In genomic region chr6:50983511-50984099, GRCm38 (mm10) we compare ENCODE assay signal across 14 mouse cellular contexts.
DNase-seq lines count a peak whose midpoint lies in the region; ATAC-seq and TF ChIP-seq lines count a peak whose summit lies in the region.
"Had no signal": no experiment of that assay in that cellular context is flagged by ENCODE, and none has a peak within 500 bp of the region (broad histone marks: within the 10 kb centered on the region; RNA-seq: fewer than 3 reads in every experiment).

No protein-coding gene starts in this region.

- H3K9me3 ChIP-seq in heart, embryonic 15.5 days (replicated peaks), result no peaks in the 10 kb centered on the region
- no peaks in the 10 kb centered on the region for H3K9me3 ChIP-seq in heart, embryonic 11.5 days (replicated peaks; ENCODE audit: control insufficient read depth, low read length)
- no peaks in the 10 kb centered on the region for H3K9me3 ChIP-seq in midbrain, embryonic 11.5 days (ENCODE audit: control insufficient read depth, low read length)
- no peaks in the 10 kb centered on the region for H3K9me3 ChIP-seq in midbrain, postnatal 0 days (ENCODE audit: low read length)
- no peaks in the 10 kb centered on the region for H3K9me3 ChIP-seq in stomach, embryonic 15.5 days
- H3K9me3 ChIP-seq: G1E had no signal

- no peaks in the 10 kb centered on the region for H3K27me3 ChIP-seq in heart, embryonic 15.5 days
- H3K27me3 ChIP-seq in heart, embryonic 11.5 days (ENCODE audit: control insufficient read depth, insufficient read depth, low read length), result no peaks in the 10 kb centered on the region
- H3K27me3 ChIP-seq in midbrain, embryonic 11.5 days (ENCODE audit: control insufficient read depth, insufficient read depth, low read length), result no peaks in the 10 kb centered on the region; the same call in 1 of the 2 replicates
- H3K27me3 ChIP-seq in midbrain, postnatal 0 days (ENCODE audit: insufficient read depth, low read length), result no peaks in the 10 kb centered on the region
- no peaks in the 10 kb centered on the region for H3K27me3 ChIP-seq in stomach, embryonic 15.5 days (replicated peaks)

- no peak overlapping the region for H3K4me3 ChIP-seq in heart, embryonic 15.5 days
- no peak overlapping the region for H3K4me3 ChIP-seq in heart, embryonic 11.5 days (ENCODE audit: low read depth, low read length)
- H3K4me3 ChIP-seq in midbrain, embryonic 11.5 days (ENCODE audit: low read depth, low read length), result no peak overlapping the region
- no peak overlapping the region for H3K4me3 ChIP-seq in midbrain, postnatal 0 days (ENCODE audit: low read depth, low read length)
- H3K4me3 ChIP-seq in embryonic fibroblast, embryonic 13.5 days (ENCODE audit: insufficient read depth, low read length), result no peak overlapping the region
- H3K4me3 ChIP-seq in stomach, embryonic 15.5 days (replicated peaks), result no peak overlapping the region

- TF ChIP-seq CTCF in midbrain, postnatal 0 days (IDR thresholded peaks at IDR 0.05), result no peak
- no peak for TF ChIP-seq CTCF in embryonic fibroblast, embryonic 13.5 days (IDR thresholded peaks at IDR 0.05; ENCODE audit: borderline replicate concordance, insufficient read depth, low read length)

- ATAC-seq in heart, embryonic 15.5 days (replicated peaks; ENCODE audit: insufficient number of reproducible peaks, insufficient read depth, low FRiP score, low read depth), result no peak
- no peak for ATAC-seq in heart, embryonic 11.5 days (replicated peaks; ENCODE audit: insufficient number of reproducible peaks, low FRiP score, low TSS enrichment)
- no peak for ATAC-seq in midbrain, embryonic 11.5 days (ENCODE audit: low FRiP score)
- ATAC-seq in midbrain, postnatal 0 days (ENCODE audit: low FRiP score), result no peak
- ATAC-seq in stomach, embryonic 15.5 days (ENCODE audit: insufficient read depth, low FRiP score, low read depth), result no peak
- ATAC-seq in granulocyte monocyte progenitor cell, adult 5-6 weeks (replicated peaks; ENCODE audit: poor library complexity, severe bottlenecking), result no peak

- DNase-seq in midbrain, embryonic 11.5 days (ENCODE audit: low spot score, missing footprints), result peak; percentile 87
- DNase-seq in midbrain, postnatal 0 days (ENCODE audit: low spot score), result no peak
- DNase-seq in layer of hippocampus, postnatal 14 days (ENCODE audit: low spot score in 2 of 2), result no peak
- DNase-seq: adrenal gland, postnatal 36 days; cerebellum, adult 11 months; kidney, adult 8-10 months; lung, adult 2 months; thymus, postnatal 14 days had no signal

- WGBS in heart, embryonic 15.5 days, result 43% methylated on average over 8 of the region's 8 CpGs
- WGBS in heart, embryonic 11.5 days (ENCODE audit: insufficient replicate concordance), result 39% methylated on average over 8 of the region's 8 CpGs
- 25% methylated on average over 8 of the region's 8 CpGs for WGBS in midbrain, embryonic 11.5 days
- WGBS in midbrain, postnatal 0 days, result 28% methylated on average over 8 of the region's 8 CpGs
- WGBS in stomach, embryonic 15.5 days, result 13% methylated on average over 8 of the region's 8 CpGs

- no peaks in the 10 kb centered on the region for H3K36me3 ChIP-seq in heart, embryonic 15.5 days
- H3K36me3 ChIP-seq in heart, embryonic 11.5 days (ENCODE audit: control insufficient read depth, insufficient read depth, low read length), result no peaks in the 10 kb centered on the region
- H3K36me3 ChIP-seq in midbrain, embryonic 11.5 days (ENCODE audit: control insufficient read depth, insufficient read depth, low read length), result no peaks in the 10 kb centered on the region
- H3K36me3 ChIP-seq in midbrain, postnatal 0 days (ENCODE audit: insufficient read depth, low read length), result no peaks in the 10 kb centered on the region
- no peaks in the 10 kb centered on the region for H3K36me3 ChIP-seq in stomach, embryonic 15.5 days
- H3K36me3 ChIP-seq: G1E had no signal

- TF ChIP-seq POLR2A in embryonic fibroblast, embryonic 13.5 days (IDR thresholded peaks at IDR 0.05; ENCODE audit: low read depth, low read length), result no peak

- H3K27ac ChIP-seq in heart, embryonic 15.5 days, result peak overlapping the region; percentile 59
- H3K27ac ChIP-seq in heart, embryonic 11.5 days (ENCODE audit: low read depth, low read length), result no peak overlapping the region
- H3K27ac ChIP-seq in midbrain, embryonic 11.5 days (ENCODE audit: low read depth, low read length), result no peak overlapping the region; the same call in 1 of the 2 replicates
- H3K27ac ChIP-seq in midbrain, postnatal 0 days (ENCODE audit: low read depth, low read length), result no peak overlapping the region
- peak overlapping the region; percentile 59; the same call in 1 of the 2 replicates for H3K27ac ChIP-seq in embryonic fibroblast, embryonic 13.5 days (ENCODE audit: insufficient read depth, low read length)
- H3K27ac ChIP-seq in stomach, embryonic 15.5 days, result peak overlapping the region; percentile 82

- no peak overlapping the region for H3K9ac ChIP-seq in heart, embryonic 15.5 days
- no peak overlapping the region for H3K9ac ChIP-seq in heart, embryonic 11.5 days (ENCODE audit: low read depth, low read length)
- H3K9ac ChIP-seq in midbrain, embryonic 11.5 days (ENCODE audit: low read length), result no peak overlapping the region
- H3K9ac ChIP-seq in midbrain, postnatal 0 days (replicated peaks; ENCODE audit: low read length, poor library complexity, severe bottlenecking), result no peak overlapping the region
- H3K9ac ChIP-seq in stomach, embryonic 15.5 days, result no peak overlapping the region

- peaks cover 16% of the 10 kb centered on the region for H3K4me1 ChIP-seq in heart, embryonic 15.5 days (replicated peaks)
- peaks cover 24% of the 10 kb centered on the region for H3K4me1 ChIP-seq in heart, embryonic 11.5 days (ENCODE audit: control insufficient read depth, insufficient read depth, low read length)
- H3K4me1 ChIP-seq in midbrain, embryonic 11.5 days (ENCODE audit: control insufficient read depth, insufficient read depth, low read length), result peaks cover 22% of the 10 kb centered on the region
- peaks cover 8% of the 10 kb centered on the region; the same call in 1 of the 2 replicates for H3K4me1 ChIP-seq in midbrain, postnatal 0 days (ENCODE audit: insufficient read depth, low read length)
- peaks cover 10% of the 10 kb centered on the region for H3K4me1 ChIP-seq in embryonic fibroblast, embryonic 13.5 days (ENCODE audit: control insufficient read depth, insufficient read depth, low read length)
- peaks cover 35% of the 10 kb centered on the region for H3K4me1 ChIP-seq in stomach, embryonic 15.5 days

- no peak overlapping the region for H3K4me2 ChIP-seq in heart, embryonic 15.5 days
- no peak overlapping the region for H3K4me2 ChIP-seq in heart, embryonic 11.5 days
- no peak overlapping the region for H3K4me2 ChIP-seq in midbrain, embryonic 11.5 days
- H3K4me2 ChIP-seq in midbrain, postnatal 0 days (ENCODE audit: low read depth, low read length, poor library complexity, severe bottlenecking), result no peak overlapping the region
- H3K4me2 ChIP-seq in stomach, embryonic 15.5 days, result no peak overlapping the region

Comparison
In these comparisons a context has a peak if more than half of its experiments do, and no peak if none do; other contexts are left out.
1. H3K27ac ChIP-seq: peak in heart, embryonic 15.5 days (single experiment), embryonic fibroblast, embryonic 13.5 days (single experiment) and stomach, embryonic 15.5 days (single experiment); none in heart, embryonic 11.5 days (single experiment), midbrain, embryonic 11.5 days (single experiment) and midbrain, postnatal 0 days (single experiment).